Mouse (Mus musculus) liver, embryonic 16.5 days (tissue): ENCODE measurements around the gene Ybey. TPM values are rescaled to one million over a fixed set of nuclear protein-coding genes. Genes with fewer than 3 reads are reported as not detected.
A peak's percentile ranks its signal among the peaks of the same experiment; 100 is the strongest.

Source experiments
- ATAC-seq: fragments of 200-750 bp; cut with Nextera tagmentation; 2 replicates; pipeline ENCODE4 v1.8.0; 2017; ENCODE audit warnings: low read depth, mild to moderate bottlenecking, moderate number of reproducible peaks, moderate library complexity
- H3K27ac ChIP-seq: fragments of 300-500 bp; sonication (generic); 2 replicates; pipeline ENCODE4 v1.5.1; 2014; ENCODE audit warnings: mild to moderate bottlenecking, low read length
- H3K27me3 ChIP-seq: fragments of 300-500 bp; sonication (generic); 2 replicates; pipeline ENCODE4 v1.6.1; 2014; ENCODE audit warnings: low read depth, low read length, mixed read lengths; ENCODE audit not compliant: control insufficient read depth, insufficient read depth
- H3K36me3 ChIP-seq: fragments of 300-500 bp; sonication (generic); 2 replicates; pipeline ENCODE4 v1.6.1; 2014; ENCODE audit warnings: mild to moderate bottlenecking; ENCODE audit not compliant: control insufficient read depth, insufficient read depth
- H3K4me1 ChIP-seq: fragments of 300-500 bp; sonication (generic); 2 replicates; pipeline ENCODE4 v1.6.1; 2014; ENCODE audit warnings: low read depth, low read length, mixed read lengths; ENCODE audit not compliant: control insufficient read depth
- H3K4me2 ChIP-seq: fragments of 300-500 bp; sonication (generic); 2 replicates; pipeline ENCODE4 v1.6.1; 2014; ENCODE audit warnings: low read depth, low read length, mixed read lengths
- H3K4me3 ChIP-seq: fragments of 300-500 bp; sonication (generic); 2 replicates; pipeline ENCODE4 v1.5.1; 2014; ENCODE audit warnings: low read depth, mild to moderate bottlenecking, low read length
- H3K9ac ChIP-seq: fragments of 300-500 bp; sonication (generic); 2 replicates; pipeline ENCODE4 v1.6.1; 2014; ENCODE audit warnings: low read depth, low read length
- H3K9me3 ChIP-seq: fragments of 300-500 bp; sonication (generic); replicated peaks from 2 replicates; pipeline ENCODE4 v1.6.1; 2016; ENCODE audit warnings: low read length; ENCODE audit not compliant: control insufficient read depth
- WGBS: fragments of 180-500 bp; shearing (Covaris S2); extraction: QIAGEN DNeasy Blood & Tissue Kit; methylation state at CpG from one replicate; pipeline ENCODE4 v1.1.7; 2014; ENCODE audit not compliant: insufficient replicate concordance; 5-methylcytosine and 5-hydroxymethylcytosine counted together
- polyA plus RNA-seq: library from polyadenylated mRNA; unstranded; fragments of >200 nt; fragmentation: Nextera tagmentation; extraction: Ambion mirVana; gene quantifications from 2 replicates; pipeline ENCODE4 v1.2.1, GENCODE M21; 2015

The Ybey gene
- polyA plus RNA-seq, 1 experiment from 2014 or later: 2.4 TPM

GRCm38 (mm10) chr10:76455289-76455688, 13.6 kb downstream of the Ybey start:
- WGBS: 51% methylated on average over 5 of the region's 5 CpGs
- no peaks in the 10 kb centered on the region for H3K36me3 ChIP-seq
- 0 out of 2 replicates have a peak, but pooled peaks cover 2% of the 10 kb centered on the region for H3K9me3 ChIP-seq
- no peaks in the 10 kb centered on the region for H3K27me3 ChIP-seq
- H3K9ac ChIP-seq: no peak overlapping the region
- H3K4me3 ChIP-seq: no peak overlapping the region
- no peak for ATAC-seq
- no peak overlapping the region for H3K27ac ChIP-seq
- H3K4me1 ChIP-seq: no peaks in the 10 kb centered on the region
- no peak overlapping the region for H3K4me2 ChIP-seq

DNA sequence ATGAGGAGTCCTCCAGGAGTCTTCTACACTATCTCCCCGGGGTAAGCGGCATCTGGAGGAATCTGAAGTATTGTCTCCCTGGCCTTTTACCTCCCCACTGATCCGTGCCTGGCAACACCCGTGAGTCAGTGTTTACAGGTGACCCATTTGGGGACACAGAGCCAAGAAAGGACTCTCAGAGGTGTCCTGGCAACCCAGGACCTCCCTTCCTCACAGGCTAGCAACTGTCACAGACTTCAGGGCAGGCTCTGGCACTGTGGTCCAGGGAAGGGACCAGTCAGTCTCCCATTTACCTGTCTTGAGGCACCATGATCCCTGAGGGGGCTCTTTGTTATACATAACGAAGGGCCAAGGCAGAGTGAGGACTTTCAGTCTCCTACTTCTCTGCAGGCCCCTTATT, 20.1 kb downstream of the Ybey start, which contains the start of gene 2610028H24Rik:
TSS of gene 2610028H24Rik (plus strand) at position 231 of the 400 bp plus-strand sequence.
- Histone ChIP-seq H3K4me2 (no peak within 1 kb of the TSS), H3K9ac (no peak within 1 kb of the TSS), H3K27me3 (no peaks in the 10 kb centered on the region), H3K4me3 (no peak within 1 kb of the TSS), H3K27ac (no peak within 1 kb of the TSS), H3K4me1 (peaks cover 12% of the 10 kb centered on the region), H3K36me3 (no peaks in the 10 kb centered on the region), H3K9me3 (no peaks in the 10 kb centered on the region)
- no peak for ATAC-seq
- 65% methylated on average over 5 of the region's 5 CpGs for WGBS

- Histone ChIP-seq H3K9me3 (no peaks in the 10 kb centered on the region), H3K4me1 (peaks cover 20% of the 10 kb centered on the region), H3K27me3 (no peaks in the 10 kb centered on the region), H3K9ac (no peak overlapping the region), H3K27ac (no peak overlapping the region; the same call in 1 of the 2 replicates), H3K36me3 (no peaks in the 10 kb centered on the region), H3K4me3 (no peak overlapping the region), H3K4me2 (no peak overlapping the region)
- ATAC-seq: no peak
- WGBS: 59% methylated on average over 15 of the region's 15 CpGs
Measured at GRCm38 (mm10) chr10:76447406-76448229, 21.3 kb downstream of the Ybey start.

GRCm38 (mm10) chr10:76445996-76446681, 22.8 kb downstream of the Ybey start:
- H3K27ac ChIP-seq: peak overlapping the region; percentile 54
- WGBS: 18% methylated on average over 4 of the region's 4 CpGs
- no peak overlapping the region for H3K4me3 ChIP-seq
- no peak overlapping the region for H3K4me2 ChIP-seq
- H3K9me3 ChIP-seq: no peaks in the 10 kb centered on the region
- peaks cover 26% of the 10 kb centered on the region for H3K4me1 ChIP-seq
- no peaks in the 10 kb centered on the region for H3K36me3 ChIP-seq
- no peak overlapping the region for H3K9ac ChIP-seq
- no peak for ATAC-seq
- no peaks in the 10 kb centered on the region for H3K27me3 ChIP-seq

DNA sequence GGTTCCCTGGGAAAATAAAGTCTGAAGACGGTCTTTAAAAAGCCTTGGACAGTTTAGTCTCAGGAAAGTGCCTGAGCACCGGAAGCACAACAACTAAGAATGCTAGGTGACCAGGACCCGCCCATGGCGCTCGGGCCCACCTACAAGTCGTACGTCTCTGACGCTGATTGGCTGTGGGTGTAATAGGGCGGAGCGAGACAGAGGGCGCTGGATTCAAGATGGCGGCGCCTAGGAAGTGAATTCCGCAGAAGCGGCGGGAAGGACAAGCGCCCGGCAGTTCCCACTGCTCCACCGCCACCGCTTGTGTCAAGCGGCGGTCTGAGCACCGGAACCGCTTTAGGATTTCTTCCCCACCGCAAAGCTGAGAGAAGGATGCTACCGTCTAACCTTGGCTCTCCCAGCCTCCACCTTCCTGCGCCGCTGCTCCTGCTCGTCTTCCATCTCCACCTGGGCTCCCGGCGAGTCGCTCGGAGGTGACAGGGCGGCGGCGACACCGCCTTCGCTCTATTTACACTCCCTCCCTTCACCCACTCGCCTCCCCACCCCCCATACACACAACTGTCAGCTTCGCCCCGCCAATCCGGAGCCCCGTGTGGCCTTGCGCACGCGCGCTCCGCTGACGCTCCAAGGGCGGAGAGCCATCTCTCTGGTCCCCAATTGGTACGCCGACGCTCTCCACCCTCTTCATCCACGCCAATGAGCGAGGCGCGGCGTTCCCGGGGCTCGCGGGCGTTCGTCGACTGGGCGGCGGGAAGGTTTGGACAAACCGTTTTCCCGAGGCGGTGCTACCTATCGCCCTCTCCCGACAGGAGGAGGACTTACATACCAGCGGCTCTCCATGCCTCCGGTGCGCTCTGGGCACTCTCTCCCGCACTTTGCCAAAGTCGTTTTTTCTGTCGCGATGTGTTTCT, 26.5 kb downstream of the Ybey start, which contains the start of gene Pcnt:
TSS of gene Pcnt (minus strand) at position 609 of the 911 bp plus-strand sequence.
- Histone ChIP-seq H3K9me3 (no peaks in the 10 kb centered on the region), H3K27ac (peak within 1 kb of the TSS; percentile 97), H3K27me3 (no peaks in the 10 kb centered on the region), H3K36me3 (peaks cover 9% of the 10 kb centered on the region), H3K4me3 (peak within 1 kb of the TSS; percentile 92), H3K4me2 (peak within 1 kb of the TSS; percentile 92), H3K9ac (peak within 1 kb of the TSS; percentile 85), H3K4me1 (peaks cover 30% of the 10 kb centered on the region)
- ATAC-seq: peak; percentile 96
- WGBS: under 1% methylated on average over 76 of the region's 78 CpGs

GRCm38 (mm10) chr10:76440281-76440680, 28.6 kb downstream of the Ybey start, which contains the start of gene AC141477.1:
Gene AC141477.1 (minus strand): TSS chr10:76440444.
- no peak for ATAC-seq
- 88% methylated on average over 17 of the region's 17 CpGs for WGBS

GRCm38 (mm10) chr10:76439107-76439890, 29.6 kb downstream of the Ybey start:
- Histone ChIP-seq H3K9ac (no peak overlapping the region), H3K36me3 (peaks cover 25% of the 10 kb centered on the region), H3K4me3 (no peak overlapping the region), H3K27ac (no peak overlapping the region), H3K4me1 (peaks cover 20% of the 10 kb centered on the region), H3K27me3 (no peaks in the 10 kb centered on the region), H3K9me3 (no peaks in the 10 kb centered on the region), H3K4me2 (no peak overlapping the region)
- WGBS: 84% methylated on average over 9 of the region's 9 CpGs
- ATAC-seq: no peak

More at GRCm38 (mm10) chr10:76440281-76440680, 28.6 kb downstream of the Ybey start, which contains the start of gene AC141477.1:
- Histone ChIP-seq H3K9me3 (no peaks in the 10 kb centered on the region), H3K9ac (no peak within 1 kb of the TSS), H3K27ac (no peak within 1 kb of the TSS), H3K4me1 (peaks cover 20% of the 10 kb centered on the region), H3K4me3 (peak within 1 kb of the TSS; percentile 92), H3K36me3 (peaks cover 19% of the 10 kb centered on the region), H3K27me3 (no peaks in the 10 kb centered on the region), H3K4me2 (peak within 1 kb of the TSS; percentile 78)

GRCm38 (mm10) chr10:76433925-76434324, 35.0 kb downstream of the Ybey start:
- Histone ChIP-seq H3K4me3 (no peak overlapping the region), H3K27ac (no peak overlapping the region), H3K27me3 (no peaks in the 10 kb centered on the region), H3K4me2 (no peak overlapping the region), H3K9me3 (no peaks in the 10 kb centered on the region), H3K36me3 (peaks cover 63% of the 10 kb centered on the region), H3K9ac (no peak overlapping the region), H3K4me1 (no peaks in the 10 kb centered on the region)
- 83% methylated on average over 11 of the region's 11 CpGs for WGBS
- ATAC-seq: no peak
